Mouse (Mus musculus) cerebellum, postnatal 4 days (tissue): ENCODE measurements around the gene Sms.

Experiments used
- DNase-seq, 2 experiments: peaks; one replicate each; pipeline ENCODE4 v3.0.0; 2022; ENCODE audit warnings: low spot score in 2 of 2, mixed read lengths in 1 of 2

Gene Sms

GRCm38 (mm10) chrX:157454430-157454829 is 37.7 kb downstream of the Sms start:
- peak; percentile 47 to 73 for DNase-seq

- no peak for DNase-seq
These were observed 43.1 kb downstream of the Sms start for GRCm38 (mm10) chrX:157449000-157449399.

GRCm38 (mm10) chrX:157447431-157447830 is 44.7 kb downstream of the Sms start:
- DNase-seq, result no peak

GRCm38 (mm10) chrX:157434768-157435167 is 57.3 kb downstream of the Sms start:
- no peak for DNase-seq

- DNase-seq, result no peak
These were observed 72.6 kb downstream of the Sms start for GRCm38 (mm10) chrX:157419451-157419850.

GRCm38 (mm10) chrX:157415212-157415611 is 76.9 kb downstream of the Sms start, which contains the start of gene Phex:
Gene Phex, minus strand, starts transcription at chrX:157415312.
- no peak for DNase-seq

GRCm38 (mm10) chrX:157404919-157405318 is 87.2 kb downstream of the Sms start:
- no peak for DNase-seq
